Mouse (Mus musculus) brain, embryonic 14.5 days (tissue): ENCODE measurements at regions not wholly inside any gene's neighbourhood (a gene's known extent, or its start where the extent isn't known, plus 50 kb on each side); places are given as distances from the start of the nearest gene placed in this dataset.
A peak's percentile ranks its signal among the peaks of the same experiment; 100 is the strongest.

ENCODE experiments used
- DNase-seq: peaks from one replicate; pipeline ENCODE4 v3.0.0-alpha.2; 2011; ENCODE audit warnings: low read depth
- CTCF ChIP-seq: fragments of 200-500 bp; IDR thresholded peaks from 2 replicates; pipeline ENCODE4 v1.5.1; 2012; ENCODE audit warnings: inconsistent platforms, mild to moderate bottlenecking, moderate library complexity, borderline replicate concordance; ENCODE audit not compliant: insufficient read depth, insufficient read length; ENCODE audit errors: extremely low read depth
- POLR2A ChIP-seq: fragments of 200-500 bp; IDR thresholded peaks from 2 replicates; pipeline ENCODE4 v1.6.1; 2012; ENCODE audit warnings: mild to moderate bottlenecking, inconsistent platforms, borderline replicate concordance; ENCODE audit not compliant: poor library complexity, insufficient read depth, insufficient read length, severe bottlenecking; ENCODE audit errors: extremely low read depth

DNA sequence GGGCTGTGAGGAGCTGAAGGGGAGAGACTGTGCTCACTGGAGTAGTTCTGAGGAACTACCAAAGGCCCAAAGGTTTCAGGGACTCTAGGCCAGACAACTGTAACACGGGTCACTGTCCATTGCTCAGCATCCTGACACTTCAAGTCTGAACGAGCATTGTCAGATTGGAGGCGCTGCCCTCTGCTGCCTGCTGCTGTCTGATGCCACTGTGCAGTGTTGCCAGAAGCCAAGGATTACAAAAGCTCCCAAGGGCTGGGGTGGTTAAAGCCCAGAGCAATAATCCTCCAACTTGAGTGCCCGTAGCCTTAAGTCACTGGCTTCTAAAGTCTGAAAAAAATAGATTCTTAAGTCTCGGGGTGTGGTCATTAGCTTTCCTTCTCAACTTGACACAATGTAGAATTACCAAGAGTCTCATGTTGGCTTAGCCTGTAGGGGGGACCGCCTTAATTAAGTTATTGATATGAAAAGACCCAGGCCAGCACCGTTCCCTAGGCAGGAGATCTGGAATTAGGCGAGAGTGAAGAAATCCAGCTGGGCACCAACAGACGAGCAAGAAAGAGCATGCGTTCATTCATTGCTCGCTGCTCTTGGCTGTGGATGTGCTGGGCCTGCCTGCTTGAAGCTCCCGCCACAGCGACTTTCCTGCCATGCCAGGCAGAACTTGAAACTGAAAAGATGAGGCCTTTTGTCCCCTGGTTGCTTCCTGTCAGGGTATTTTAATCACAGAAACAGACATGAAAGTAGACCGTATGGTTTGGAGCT lies 166.2 kb downstream of the Tex36 start:
- TF ChIP-seq CTCF: no peak
- TF ChIP-seq POLR2A: no peak
- peak; percentile 61 for DNase-seq

- TF ChIP-seq POLR2A (no peak), CTCF (no peak)
- no peak for DNase-seq
These were observed 167.7 kb downstream of the Tex36 start for GRCm38 (mm10) chr7:133434027-133434820.

GRCm38 (mm10) chr7:133432343-133432742 lies 169.6 kb downstream of the Tex36 start:
- no peak for DNase-seq
- TF ChIP-seq POLR2A: no peak
- TF ChIP-seq CTCF: no peak

GRCm38 (mm10) chr7:133402072-133402471 lies 199.9 kb downstream of the Tex36 start:
- TF ChIP-seq POLR2A: no peak
- no peak for TF ChIP-seq CTCF

GRCm38 (mm10) chr7:133400691-133401090 lies 201.3 kb downstream of the Tex36 start:
- no peak for DNase-seq
- TF ChIP-seq CTCF (no peak), POLR2A (no peak)

More at GRCm38 (mm10) chr7:133402072-133402471, 199.9 kb downstream of the Tex36 start:
- no peak for DNase-seq

- no peak for DNase-seq
- TF ChIP-seq CTCF: no peak
- no peak for TF ChIP-seq POLR2A
These were observed 213.2 kb downstream of the Tex36 start for GRCm38 (mm10) chr7:133388716-133389115.

DNA sequence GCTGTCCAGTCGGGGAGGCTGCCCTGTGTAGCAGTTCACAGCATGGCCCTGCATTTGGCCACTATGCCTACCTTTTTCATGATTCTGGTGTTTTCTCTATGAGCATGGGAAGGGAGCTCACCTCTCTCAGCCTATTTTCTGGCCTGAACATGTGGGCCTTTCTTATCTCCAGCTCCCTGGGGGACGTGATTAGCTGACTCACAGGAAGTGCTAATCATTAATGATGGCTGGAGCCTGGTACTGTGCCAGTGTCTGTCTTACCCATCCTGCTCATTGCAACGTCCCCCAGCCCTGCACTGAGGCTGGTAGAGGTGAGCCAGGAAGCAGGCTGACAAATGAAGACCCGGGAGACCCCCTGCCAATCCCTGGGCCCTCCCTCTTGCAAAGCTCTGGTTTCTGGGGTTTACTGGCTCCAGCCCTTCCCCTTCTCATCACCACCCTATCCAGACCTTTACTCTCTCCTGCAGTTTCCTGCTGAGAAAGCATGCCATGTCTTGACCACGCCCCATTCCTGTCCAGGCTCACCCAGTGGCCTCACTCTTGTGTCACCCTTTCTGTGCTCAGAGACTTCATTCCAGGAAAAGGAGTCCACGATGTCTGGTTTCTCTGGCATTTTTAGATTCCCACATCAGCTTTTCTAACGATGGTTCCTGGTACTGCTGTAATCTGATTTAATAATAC lies 219.8 kb downstream of the Tex36 start:
- DNase-seq: peak; percentile 24

GRCm38 (mm10) chr7:133379373-133379772 lies 222.6 kb downstream of the Tex36 start:
- no peak for DNase-seq
- TF ChIP-seq CTCF (no peak), POLR2A (no peak)

More for the DNA sequence above, 219.8 kb downstream of the Tex36 start:
- TF ChIP-seq CTCF: no peak
- TF ChIP-seq POLR2A: no peak

DNA sequence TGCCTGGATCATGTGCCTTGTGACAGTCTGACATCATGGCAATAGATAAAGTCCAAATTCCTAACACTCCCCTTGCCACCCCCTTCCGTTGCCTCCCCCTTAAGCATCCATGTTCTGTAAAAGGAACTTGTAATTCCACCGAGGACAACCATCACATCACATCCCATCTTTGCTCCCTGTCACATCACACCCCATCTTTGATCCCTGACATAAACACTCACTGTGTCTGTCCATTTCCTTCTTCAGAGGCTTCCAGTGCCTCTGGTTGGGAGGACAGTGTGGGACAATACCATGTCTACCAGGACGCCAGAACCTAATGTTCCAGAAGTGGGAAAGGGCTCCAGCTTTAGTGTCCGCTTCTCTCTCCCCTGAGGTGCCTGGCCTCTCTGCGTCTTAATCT lies 223.6 kb downstream of the Tex36 start:
- TF ChIP-seq POLR2A: no peak
- TF ChIP-seq CTCF: no peak
- DNase-seq: no peak

GRCm38 (mm10) chr7:133376833-133377484 lies 225.0 kb downstream of the Tex36 start:
- DNase-seq: peak; percentile 22
- no peak for TF ChIP-seq CTCF
- TF ChIP-seq POLR2A: no peak

DNA sequence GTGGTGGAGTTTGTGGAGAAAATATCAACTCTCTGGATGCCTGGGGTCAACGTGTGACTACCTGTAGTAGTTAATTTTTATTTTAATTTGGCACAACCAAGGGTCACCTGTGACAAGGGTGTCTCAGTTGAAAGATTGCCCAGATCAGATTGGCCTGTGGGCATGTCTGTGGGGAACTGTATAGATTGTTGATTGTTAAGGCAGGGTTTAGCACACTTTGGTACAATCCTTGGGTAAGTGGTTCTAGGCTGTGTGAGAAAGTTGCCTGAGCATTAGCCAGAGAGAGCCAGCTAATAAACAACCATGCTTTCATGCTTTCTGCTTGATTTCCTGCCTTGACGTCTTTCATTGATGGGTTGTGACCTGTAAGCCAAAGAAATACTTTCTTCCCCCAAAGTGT lies 229.3 kb downstream of the Tex36 start:
- DNase-seq: peak; percentile 51
- TF ChIP-seq POLR2A: no peak
- TF ChIP-seq CTCF: no peak
